Mouse (Mus musculus) megakaryocyte, adult 5-6 weeks (primary cell): Measurements from ENCODE around the gene Slc6a14. TPM values are rescaled to one million over a fixed set of nuclear protein-coding genes. Genes with fewer than 3 reads are reported as not detected.

Experiments
- ATAC-seq: 2 replicates; pipeline ENCODE4 v1.8.0; 2016; ENCODE audit warnings: mild to moderate bottlenecking, inconsistent platforms; ENCODE audit not compliant: poor library complexity, severe bottlenecking
- total RNA-seq, 2 experiments: library from RNA; stranded (forward) in 1 of 2; stranded (reverse) in 1 of 2; fragments of 153-499, 151-499 nt in 1 of 2; fragments of 221-1000, 200-1000 nt in 1 of 2; gene quantifications; 2 replicates each; pipeline versions ENCODE4 v1.2.3 to v1.2.4; 2015 to 2017

The Slc6a14 gene
- total RNA-seq (2015) (not detected in 2 replicates), total RNA-seq (2017) (not detected in 2 replicates)

GRCm38 (mm10) chrX:21714829-21715228 is at the start of gene Slc6a14:
TSS of gene Slc6a14 (plus strand) at chrX:21714896.
- ATAC-seq: no peak

DNA sequence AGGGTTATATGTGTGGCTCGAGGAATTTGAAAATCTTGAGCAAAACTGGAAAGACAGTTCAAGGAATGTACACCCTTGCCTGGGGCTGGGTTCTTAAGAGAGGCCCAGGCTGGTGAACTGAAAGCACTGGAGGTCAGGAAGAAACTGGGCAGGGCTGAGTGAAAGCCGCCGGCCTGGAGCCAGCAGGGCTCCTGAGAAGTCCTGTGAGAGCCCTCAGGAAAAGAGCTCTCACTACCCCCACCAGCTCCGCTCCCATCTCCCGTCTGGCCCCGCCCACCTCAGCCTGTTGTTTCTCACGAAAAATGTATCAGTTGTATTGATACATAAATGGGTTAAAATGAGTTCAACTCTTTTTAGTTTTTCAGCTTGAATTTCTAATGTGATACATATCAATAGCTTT is 43.8 kb upstream of the Slc6a14 start:
- no peak for ATAC-seq

GRCm38 (mm10) chrX:21695220-21695619 is 19.5 kb upstream of the Slc6a14 start:
- ATAC-seq: no peak

DNA sequence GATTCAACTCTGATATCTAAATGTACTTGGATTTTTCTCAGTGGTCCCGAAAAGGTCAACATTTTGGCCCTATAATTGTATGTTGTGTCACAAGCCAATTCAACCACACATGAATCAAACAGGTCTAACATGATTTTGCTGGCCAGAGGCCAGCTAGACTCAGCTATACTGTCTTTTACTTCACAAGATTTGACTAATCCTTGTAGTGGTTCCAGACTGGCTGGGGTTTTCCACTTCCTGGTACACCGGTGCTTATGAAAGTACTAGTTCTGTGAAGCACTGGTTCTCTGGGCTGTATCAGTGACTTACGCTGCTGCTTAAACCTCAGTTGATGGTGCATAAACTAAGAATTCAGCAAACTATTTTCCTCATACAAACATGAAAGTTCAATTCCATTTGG is 19.0 kb upstream of the Slc6a14 start:
- ATAC-seq: no peak

DNA sequence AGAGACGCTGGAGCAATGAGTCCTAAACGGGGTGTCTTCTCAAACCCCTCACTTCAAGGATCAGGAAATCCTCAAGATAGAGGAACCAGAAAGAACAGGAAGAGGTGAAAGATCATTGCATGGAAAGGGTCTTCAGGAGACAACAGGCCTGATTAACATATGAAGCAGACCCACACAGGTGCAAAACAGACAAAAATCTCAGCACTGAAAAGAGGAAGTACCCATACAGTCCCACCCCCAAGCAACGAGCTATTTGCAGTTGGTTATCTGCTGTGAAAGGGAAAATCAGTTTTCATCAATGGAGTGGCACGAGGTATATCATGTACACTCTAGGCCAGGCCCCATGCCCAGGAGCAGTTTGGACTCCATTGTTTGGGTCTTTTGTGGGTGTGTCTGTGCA is 13.1 kb upstream of the Slc6a14 start:
- ATAC-seq: no peak

GRCm38 (mm10) chrX:21704470-21704869 is 10.2 kb upstream of the Slc6a14 start:
- no peak for ATAC-seq

- ATAC-seq: no peak
Measured at GRCm38 (mm10) chrX:21715293-21715692, 597 bp downstream of the Slc6a14 start.

DNA sequence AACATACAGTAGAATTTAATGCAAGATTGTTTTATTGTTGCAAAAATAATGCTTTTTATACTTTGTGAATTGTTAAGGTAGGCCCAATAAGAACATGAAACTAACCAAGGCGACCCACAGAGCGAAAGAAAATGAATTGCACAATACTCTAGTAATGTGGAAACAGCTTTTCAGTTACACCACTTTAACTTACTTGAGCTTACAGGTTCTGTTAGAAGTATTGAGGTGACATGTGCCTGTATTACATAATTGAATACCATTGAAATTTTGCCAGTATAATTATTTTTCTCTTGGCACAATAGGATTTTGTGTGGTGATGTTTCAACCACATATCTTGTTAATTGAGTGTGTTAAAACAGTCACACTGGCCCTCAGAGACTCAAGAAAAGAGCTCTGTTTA is 2.2 kb downstream of the Slc6a14 start:
- ATAC-seq: no peak

DNA sequence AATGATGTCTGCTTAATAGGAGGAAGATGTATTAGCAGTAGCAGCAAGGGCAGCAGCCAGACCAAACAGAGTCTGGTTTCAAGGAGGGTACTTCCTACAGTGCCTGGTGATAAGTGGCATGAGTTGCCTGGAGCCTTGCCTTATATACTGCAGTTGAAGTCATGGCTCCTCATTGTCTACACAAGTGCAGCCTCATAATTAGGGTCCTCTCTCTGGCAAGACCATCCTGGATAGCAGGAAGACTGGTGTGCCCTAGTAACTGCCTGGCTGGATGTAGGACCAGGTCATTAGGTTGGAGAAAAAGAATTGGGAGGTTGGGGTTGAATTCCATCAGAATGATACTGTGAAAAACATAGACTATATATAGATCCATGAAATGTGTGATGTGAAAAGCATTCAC is 30.3 kb downstream of the Slc6a14 start, which contains the start of gene Gm28269:
TSS of gene Gm28269 (minus strand) at position 101 of the 400 bp plus-strand sequence.
- ATAC-seq: no peak

Other genes starting within 250 kb of the Slc6a14 start
- gene Agtr2, start 230.4 kb upstream of the Slc6a14 start, total RNA-seq (2015): not detected in 2 replicates
- gene Agtr2, start 230.4 kb upstream of the Slc6a14 start, total RNA-seq (2017): not detected in 2 replicates
- gene Gm28269, start 30.2 kb downstream of the Slc6a14 start, total RNA-seq (2015): not detected in 2 replicates
- gene Gm28269, start 30.2 kb downstream of the Slc6a14 start, total RNA-seq (2017): not detected in 2 replicates